Comparison of ENCODE assay signal across 12 mouse cellular contexts in genomic region chr10:58869836-58870235, GRCm38 (mm10). TPM values are rescaled to one million over a fixed set of nuclear protein-coding genes. Genes with fewer than 3 reads are reported as not detected.
"Had no signal": no experiment of that assay in that cellular context is flagged by ENCODE, and none has a peak within 500 bp of the region (broad histone marks: within the 10 kb centered on the region; RNA-seq: fewer than 3 reads in every experiment).

No protein-coding gene starts in this region.

- H3K27me3 ChIP-seq: liver, embryonic 15.5 days; midbrain, embryonic 13.5 days had no signal

- H3K36me3 ChIP-seq: limb, embryonic 10.5 days; liver, embryonic 15.5 days; midbrain, embryonic 13.5 days had no signal

- DNase-seq: kidney, postnatal 10 days; kidney, postnatal 4 days; lung, adult 2 months; lung, postnatal 36 days; right cerebral cortex, postnatal 14 days; thymus, postnatal 14 days had no signal

- H3K27ac ChIP-seq: layer of hippocampus, adult 2 months; limb, embryonic 10.5 days; liver, embryonic 15.5 days; midbrain, embryonic 13.5 days had no signal

- H3K9ac ChIP-seq: liver, embryonic 15.5 days; midbrain, embryonic 13.5 days had no signal

- H3K4me2 ChIP-seq: liver, embryonic 11.5 days; liver, embryonic 15.5 days; midbrain, embryonic 13.5 days had no signal

- H3K4me1 ChIP-seq: limb, embryonic 10.5 days; liver, embryonic 15.5 days had no signal

- H3K9me3 ChIP-seq: limb, embryonic 10.5 days; liver, embryonic 15.5 days; midbrain, embryonic 13.5 days had no signal

- ATAC-seq: lung, postnatal 0 days; midbrain, embryonic 13.5 days had no signal

- H3K4me3 ChIP-seq: layer of hippocampus, adult 2 months; limb, embryonic 10.5 days; liver, embryonic 15.5 days; midbrain, embryonic 13.5 days had no signal

RNA-seq across cellular contexts. Expression of gene Sh3rf3, which starts 56.7 kb away (rescaled TPM):
- polyA plus RNA-seq: liver, embryonic 11.5 days had no signal
